Mouse (Mus musculus): ENCODE measurements at regions not wholly inside any gene's neighbourhood (a gene's known extent, or its start where the extent isn't known, plus 50 kb on each side); places are given as distances from the start of the nearest gene placed in this dataset.

- Histone ChIP-seq H3K9me3 (no peaks in the 10 kb centered on the region), H3K4me2 (replicated peaks) (no peak overlapping the region), H3K4me1 (replicated peaks) (no peaks in the 10 kb centered on the region), H3K27me3 (replicated peaks) (no peaks in the 10 kb centered on the region), H3K27ac (no peak overlapping the region), H3K9ac (no peak overlapping the region), H3K4me3 (replicated peaks) (no peak overlapping the region), H3K36me3 (no peaks in the 10 kb centered on the region)
- 65% methylated on average over 3 of the region's 3 CpGs for WGBS
- ATAC-seq, result no peak
Observed at GRCm38 (mm10) chr7:51756218-51756617, 105.6 kb upstream of the Gas2 start.

GRCm38 (mm10) chr7:51759536-51760153 is 102.2 kb upstream of the Gas2 start:
- WGBS, result 76% methylated on average over 3 of the region's 3 CpGs
- Histone ChIP-seq H3K4me3 (replicated peaks) (no peak overlapping the region), H3K36me3 (no peaks in the 10 kb centered on the region), H3K4me1 (replicated peaks) (no peaks in the 10 kb centered on the region), H3K27ac (no peak overlapping the region), H3K4me2 (replicated peaks) (no peak overlapping the region), H3K9ac (no peak overlapping the region), H3K27me3 (replicated peaks) (no peaks in the 10 kb centered on the region), H3K9me3 (no peaks in the 10 kb centered on the region)
- no peak for ATAC-seq

GRCm38 (mm10) chr7:51767066-51767465 is 94.7 kb upstream of the Gas2 start:
- H3K9me3 ChIP-seq, result no peaks in the 10 kb centered on the region
- no peak overlapping the region for H3K9ac ChIP-seq
- no peaks in the 10 kb centered on the region for H3K36me3 ChIP-seq
- H3K27ac ChIP-seq, result no peak overlapping the region
- no peak overlapping the region for H3K4me2 ChIP-seq (replicated peaks)
- no peak for ATAC-seq
- no peak overlapping the region for H3K4me3 ChIP-seq (replicated peaks)
- no peaks in the 10 kb centered on the region for H3K27me3 ChIP-seq (replicated peaks)
- H3K4me1 ChIP-seq (replicated peaks), result no peaks in the 10 kb centered on the region

GRCm38 (mm10) chr7:51771895-51772871 is 89.6 kb upstream of the Gas2 start:
- no peak for ATAC-seq
- no peaks in the 10 kb centered on the region for H3K27me3 ChIP-seq (replicated peaks)
- H3K36me3 ChIP-seq, result no peaks in the 10 kb centered on the region
- H3K27ac ChIP-seq, result no peak overlapping the region
- H3K4me2 ChIP-seq (replicated peaks), result no peak overlapping the region
- no peaks in the 10 kb centered on the region for H3K9me3 ChIP-seq
- 63% methylated on average over 8 of the region's 8 CpGs for WGBS
- H3K4me1 ChIP-seq (replicated peaks), result no peaks in the 10 kb centered on the region
- H3K9ac ChIP-seq, result no peak overlapping the region
- H3K4me3 ChIP-seq (replicated peaks), result no peak overlapping the region

- no peak overlapping the region for H3K27ac ChIP-seq
- no peak overlapping the region for H3K4me3 ChIP-seq (replicated peaks)
- no peaks in the 10 kb centered on the region for H3K36me3 ChIP-seq
- WGBS, result 50% methylated on average over 1 of the region's 1 CpGs
- H3K9ac ChIP-seq, result no peak overlapping the region
- ATAC-seq, result peak; percentile 93
- H3K9me3 ChIP-seq, result no peaks in the 10 kb centered on the region
- H3K4me1 ChIP-seq (replicated peaks), result no peaks in the 10 kb centered on the region
- no peaks in the 10 kb centered on the region for H3K27me3 ChIP-seq (replicated peaks)
- H3K4me2 ChIP-seq (replicated peaks), result no peak overlapping the region
Observed at GRCm38 (mm10) chr7:51775968-51776367, 85.8 kb upstream of the Gas2 start.

GRCm38 (mm10) chr7:51783070-51783776 is 78.6 kb upstream of the Gas2 start:
- peak; percentile 68 for ATAC-seq
- H3K36me3 ChIP-seq, result no peaks in the 10 kb centered on the region
- H3K4me3 ChIP-seq (replicated peaks), result no peak overlapping the region
- H3K27me3 ChIP-seq (replicated peaks), result no peaks in the 10 kb centered on the region
- H3K9me3 ChIP-seq, result no peaks in the 10 kb centered on the region
- WGBS, result 66% methylated on average over 4 of the region's 4 CpGs
- H3K27ac ChIP-seq, result no peak overlapping the region
- no peak overlapping the region for H3K9ac ChIP-seq
- no peaks in the 10 kb centered on the region for H3K4me1 ChIP-seq (replicated peaks)
- no peak overlapping the region for H3K4me2 ChIP-seq (replicated peaks)

GRCm38 (mm10) chr7:51783923-51784686 is 77.7 kb upstream of the Gas2 start:
- 77% methylated on average over 14 of the region's 14 CpGs for WGBS
- no peaks in the 10 kb centered on the region for H3K9me3 ChIP-seq
- H3K27me3 ChIP-seq (replicated peaks), result no peaks in the 10 kb centered on the region
- no peak for ATAC-seq
- H3K4me1 ChIP-seq (replicated peaks), result no peaks in the 10 kb centered on the region
- H3K4me2 ChIP-seq (replicated peaks), result no peak overlapping the region
- no peak overlapping the region for H3K9ac ChIP-seq
- no peak overlapping the region for H3K27ac ChIP-seq
- no peaks in the 10 kb centered on the region for H3K36me3 ChIP-seq
- H3K4me3 ChIP-seq (replicated peaks), result no peak overlapping the region

GRCm38 (mm10) chr7:51790690-51791560 is 70.9 kb upstream of the Gas2 start:
- no peak overlapping the region for H3K4me3 ChIP-seq (replicated peaks)
- no peak overlapping the region for H3K9ac ChIP-seq
- ATAC-seq, result no peak
- H3K4me1 ChIP-seq (replicated peaks), result no peaks in the 10 kb centered on the region
- no peaks in the 10 kb centered on the region for H3K27me3 ChIP-seq (replicated peaks)
- no peaks in the 10 kb centered on the region for H3K9me3 ChIP-seq
- no peak overlapping the region for H3K27ac ChIP-seq
- no peak overlapping the region for H3K4me2 ChIP-seq (replicated peaks)
- H3K36me3 ChIP-seq, result no peaks in the 10 kb centered on the region
- 60% methylated on average over 17 of the region's 17 CpGs for WGBS

GRCm38 (mm10) chr7:51791561-51791863 is 70.3 kb upstream of the Gas2 start:
- no peak overlapping the region for H3K4me2 ChIP-seq (replicated peaks)
- no peak for ATAC-seq
- 82% methylated on average over 3 of the region's 3 CpGs for WGBS

More at GRCm38 (mm10) chr7:51791561-51791863, 70.3 kb upstream of the Gas2 start:
- Histone ChIP-seq H3K36me3 (no peaks in the 10 kb centered on the region), H3K27me3 (replicated peaks) (no peaks in the 10 kb centered on the region), H3K9ac (no peak overlapping the region), H3K4me1 (replicated peaks) (no peaks in the 10 kb centered on the region), H3K9me3 (no peaks in the 10 kb centered on the region), H3K27ac (no peak overlapping the region), H3K4me3 (replicated peaks) (no peak overlapping the region)

All from intestine, embryonic 15.5 days (tissue).